Mouse (Mus musculus) ES-E14 (cell line): ENCODE measurements around the gene Tanc2.

Source experiments
- CHD2 ChIP-seq: IDR thresholded peaks from 2 replicates; pipeline ENCODE4 v1.6.1; 2014; ENCODE audit warnings: mild to moderate bottlenecking, low read depth, low read length, inconsistent platforms
- HCFC1 ChIP-seq: IDR thresholded peaks from 2 replicates; pipeline ENCODE4 v1.6.1; 2012; ENCODE audit warnings: low read length, inconsistent platforms, borderline replicate concordance; ENCODE audit not compliant: insufficient read depth
- ZC3H11A ChIP-seq: IDR thresholded peaks from 2 replicates; pipeline ENCODE4 v1.6.1; 2012; ENCODE audit warnings: low read depth, mild to moderate bottlenecking, inconsistent platforms, low read length, borderline replicate concordance

DNA sequence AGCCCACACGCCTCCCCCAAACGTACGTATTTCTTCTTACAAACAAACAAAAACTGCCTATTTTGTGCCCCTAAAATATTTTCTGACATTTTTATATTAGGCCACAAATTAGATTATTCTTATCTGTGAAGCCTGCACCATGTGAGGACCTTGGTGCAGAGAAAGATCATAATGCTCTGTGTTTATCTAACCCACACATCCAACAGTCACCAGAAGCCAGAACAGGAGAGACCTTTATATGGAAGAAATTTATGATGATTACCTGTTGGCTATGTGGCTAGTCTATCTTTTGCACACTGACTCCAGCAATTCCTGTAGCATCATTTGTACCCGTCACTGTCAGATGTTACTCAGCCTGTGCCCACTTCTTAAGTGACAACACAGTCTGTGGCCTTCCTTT, 245.4 kb downstream of the Tanc2 start:
- TF ChIP-seq HCFC1 (no peak), ZC3H11A (no peak), CHD2 (no peak)
